Mouse (Mus musculus) myocyte (in vitro differentiated cells): ENCODE measurements around the gene Pla2g4e.

Experiments
- CEBPB ChIP-seq: IDR thresholded peaks from 2 replicates; pipeline ENCODE4 v1.6.1; 2011; ENCODE audit warnings: mild to moderate bottlenecking, moderate library complexity; ENCODE audit not compliant: poor library complexity, insufficient read depth, severe bottlenecking
- E2F4 ChIP-seq: IDR thresholded peaks from one replicate; pipeline ENCODE4 v1.6.1; 2011; ENCODE audit warnings: mild to moderate bottlenecking, control low read depth, moderate library complexity; ENCODE audit not compliant: insufficient read depth
- MYOD1 ChIP-seq, 3 experiments: IDR thresholded peaks; one replicate each; pipeline ENCODE4 v1.6.1; 2011; ENCODE audit warnings: control low read depth in 2 of 3, low read depth in 2 of 3, mild to moderate bottlenecking in 2 of 3, moderate library complexity in 1 of 3; ENCODE audit not compliant: insufficient read length in 2 of 3, control insufficient read depth in 1 of 3
- MYOG ChIP-seq, 3 experiments: IDR thresholded peaks; one replicate each; pipeline ENCODE4 v1.6.1; 2011; ENCODE audit warnings: control low read depth in 2 of 3, low read depth in 2 of 3, mild to moderate bottlenecking in 2 of 3; ENCODE audit not compliant: insufficient read length in 2 of 3, control insufficient read depth in 1 of 3, insufficient read depth in 1 of 3
- POLR2A ChIP-seq: IDR thresholded peaks from one replicate; pipeline ENCODE4 v1.6.1; 2011; ENCODE audit warnings: low read depth, mild to moderate bottlenecking, control low read depth, moderate library complexity; ENCODE audit not compliant: insufficient read length
- POLR2AphosphoS2 ChIP-seq: IDR thresholded peaks from one replicate; pipeline ENCODE4 v1.6.1; 2011; ENCODE audit warnings: low read depth, control low read depth; ENCODE audit not compliant: insufficient read length
- REST ChIP-seq: IDR thresholded peaks from one replicate; pipeline ENCODE4 v1.6.1; 2011; ENCODE audit warnings: mild to moderate bottlenecking, control low read depth, moderate library complexity; ENCODE audit not compliant: insufficient read depth, insufficient read length
- TCF3 ChIP-seq: IDR thresholded peaks from one replicate; pipeline ENCODE4 v1.6.1; 2011; ENCODE audit warnings: low read depth, control low read depth; ENCODE audit not compliant: insufficient read length

DNA sequence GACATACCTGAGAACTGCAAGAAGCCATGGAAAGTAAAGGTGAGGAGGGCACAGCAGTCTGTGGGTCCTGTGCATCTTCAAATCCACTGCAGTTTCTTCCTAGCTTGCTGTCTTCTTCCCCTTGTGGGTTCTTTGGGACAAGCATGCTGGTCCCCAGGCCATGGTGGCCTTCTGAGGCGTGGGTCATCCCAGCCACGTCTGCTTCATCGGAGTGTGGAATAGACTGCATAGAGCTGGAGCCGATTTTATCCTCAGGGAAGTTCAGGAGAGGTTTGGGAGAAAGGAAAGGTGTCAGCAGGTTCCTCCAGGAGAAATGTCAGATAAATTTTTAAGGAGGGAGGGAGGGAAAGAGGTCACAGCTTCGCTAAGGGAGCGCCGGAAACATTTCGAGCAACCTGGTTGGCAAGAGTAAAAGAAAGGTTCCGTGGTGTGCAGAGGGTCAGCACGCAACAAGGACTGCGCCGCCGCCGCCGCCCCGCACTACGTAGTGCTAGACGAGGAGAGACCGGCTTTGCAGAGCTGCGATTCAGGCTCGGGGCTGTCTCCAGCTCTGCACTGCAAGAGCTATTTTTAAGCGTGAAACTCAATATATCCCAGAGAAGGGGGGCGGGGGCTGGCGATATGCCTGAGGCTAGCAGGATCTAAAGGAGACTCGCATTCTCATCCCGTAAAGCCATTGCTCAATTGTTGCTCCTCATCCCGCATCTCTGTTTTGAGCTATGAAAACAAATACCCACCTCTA, at the start of gene Pla2g4e:
- no peak for TF ChIP-seq POLR2A
- TF ChIP-seq CEBPB: no peak
- no peak for TF ChIP-seq POLR2AphosphoS2
- no peak for TF ChIP-seq MYOD1 (IDR thresholded peaks at IDR 0.05; ENCODE audit: control insufficient read depth in 1 of 3, insufficient read length in 2 of 3, low read depth in 2 of 3)
- no peak for TF ChIP-seq REST
- no peak for TF ChIP-seq E2F4
- TF ChIP-seq TCF3: no peak
- no peak for TF ChIP-seq MYOG (IDR thresholded peaks at IDR 0.05; ENCODE audit: control insufficient read depth in 1 of 3, insufficient read depth in 1 of 3, insufficient read length in 2 of 3, low read depth in 2 of 3)
